Mouse (Mus musculus) liver, embryonic 13.5 days (tissue): ENCODE measurements around the gene Ndufa7. TPM values are rescaled to one million over a fixed set of nuclear protein-coding genes. Genes with fewer than 3 reads are reported as not detected.
A peak's percentile ranks its signal among the peaks of the same experiment; 100 is the strongest.

Experiments used
- ATAC-seq: fragments of 200-750 bp; cut with Nextera tagmentation; 2 replicates; pipeline ENCODE4 v1.8.0; 2017; ENCODE audit warnings: low read depth, mild to moderate bottlenecking, moderate number of reproducible peaks, moderate library complexity
- DNase-seq: peaks from one replicate; pipeline ENCODE4 v3.0.0; 2022
- H3K27ac ChIP-seq: fragments of 300-500 bp; sonication (generic); 2 replicates; pipeline ENCODE4 v1.5.1; 2015; ENCODE audit warnings: moderate library complexity, mild to moderate bottlenecking, inconsistent platforms
- H3K27me3 ChIP-seq: fragments of 300-500 bp; sonication (generic); 2 replicates; pipeline ENCODE4 v1.6.1; 2015; ENCODE audit warnings: mild to moderate bottlenecking, inconsistent platforms
- H3K36me3 ChIP-seq: fragments of 300-500 bp; sonication (generic); 2 replicates; pipeline ENCODE4 v1.6.1; 2015; ENCODE audit warnings: mild to moderate bottlenecking, inconsistent platforms
- H3K4me1 ChIP-seq: fragments of 300-500 bp; sonication (generic); replicated peaks from 2 replicates; pipeline ENCODE4 v1.6.1; 2015; ENCODE audit warnings: inconsistent platforms
- H3K4me2 ChIP-seq: fragments of 300-500 bp; sonication (generic); 2 replicates; pipeline ENCODE4 v1.6.1; 2015; ENCODE audit warnings: inconsistent platforms, mild to moderate bottlenecking, moderate library complexity
- H3K4me3 ChIP-seq: fragments of 300-500 bp; sonication (generic); replicated peaks from 2 replicates; pipeline ENCODE4 v1.5.1; 2015; ENCODE audit warnings: mild to moderate bottlenecking, inconsistent platforms
- H3K9ac ChIP-seq: fragments of 300-500 bp; sonication (generic); 2 replicates; pipeline ENCODE4 v1.6.1; 2015; ENCODE audit warnings: mild to moderate bottlenecking, inconsistent platforms
- H3K9me3 ChIP-seq: fragments of 300-500 bp; sonication (generic); replicated peaks from 2 replicates; pipeline ENCODE4 v1.6.1; 2016; ENCODE audit warnings: inconsistent platforms
- WGBS: fragments of 180-500 bp; shearing (Covaris S2); methylation state at CpG from one replicate; pipeline ENCODE4 v1.1.7; 2015; ENCODE audit not compliant: insufficient replicate concordance; 5-methylcytosine and 5-hydroxymethylcytosine counted together
- polyA plus RNA-seq: library from polyadenylated mRNA; unstranded; fragments of >200 nt; fragmentation: Nextera tagmentation; extraction: Ambion mirVana; gene quantifications from 2 replicates; pipeline ENCODE4 v1.2.1, GENCODE M21; 2015

Ndufa7 gene
- polyA plus RNA-seq, 1 experiment from 2014 or later: 284 TPM

GRCm38 (mm10) chr17:33786375-33786774 is 38.0 kb upstream of the Ndufa7 start:
- Histone ChIP-seq H3K9ac (no peak overlapping the region), H3K27ac (no peak overlapping the region), H3K9me3 (no peaks in the 10 kb centered on the region), H3K4me1 (peaks cover 17% of the 10 kb centered on the region), H3K4me2 (no peak overlapping the region), H3K36me3 (no peaks in the 10 kb centered on the region), H3K4me3 (no peak overlapping the region), H3K27me3 (0 out of 2 replicates have a peak, but pooled peaks cover 11% of the 10 kb centered on the region)
- no peak for DNase-seq
- ATAC-seq: no peak
- WGBS: 77% methylated on average over 18 of the region's 18 CpGs

GRCm38 (mm10) chr17:33788732-33789131 is 35.6 kb upstream of the Ndufa7 start:
- ATAC-seq: no peak
- no peak for DNase-seq
- H3K27ac ChIP-seq: no peak overlapping the region

GRCm38 (mm10) chr17:33798306-33798705 is 26.1 kb upstream of the Ndufa7 start:
- H3K4me2 ChIP-seq: no peak overlapping the region
- H3K27me3 ChIP-seq: 0 out of 2 replicates have a peak, but pooled peaks cover 3% of the 10 kb centered on the region
- H3K4me3 ChIP-seq: no peak overlapping the region
- WGBS: 51% methylated on average over 3 of the region's 3 CpGs
- H3K4me1 ChIP-seq: no peaks in the 10 kb centered on the region; the same call in 1 of the 2 replicates
- H3K9ac ChIP-seq: no peak overlapping the region
- no peaks in the 10 kb centered on the region for H3K36me3 ChIP-seq
- DNase-seq (no peak), ATAC-seq (no peak)
- no peak overlapping the region for H3K27ac ChIP-seq
- no peaks in the 10 kb centered on the region for H3K9me3 ChIP-seq

More at GRCm38 (mm10) chr17:33788732-33789131, 35.6 kb upstream of the Ndufa7 start:
- no peak overlapping the region for H3K4me2 ChIP-seq
- no peaks in the 10 kb centered on the region for H3K9me3 ChIP-seq
- 22% methylated on average over 4 of the region's 4 CpGs for WGBS
- H3K9ac ChIP-seq: no peak overlapping the region
- H3K27me3 ChIP-seq: peaks cover 19% of the 10 kb centered on the region; the same call in 1 of the 2 replicates
- 0 out of 2 replicates have a peak, but pooled peaks cover 4% of the 10 kb centered on the region for H3K4me1 ChIP-seq
- no peak overlapping the region for H3K4me3 ChIP-seq
- no peaks in the 10 kb centered on the region for H3K36me3 ChIP-seq

GRCm38 (mm10) chr17:33799277-33799676 is 25.1 kb upstream of the Ndufa7 start:
- Histone ChIP-seq H3K4me3 (no peak overlapping the region), H3K36me3 (no peaks in the 10 kb centered on the region), H3K27ac (no peak overlapping the region), H3K27me3 (no peaks in the 10 kb centered on the region), H3K4me1 (peaks cover 3% of the 10 kb centered on the region), H3K9me3 (no peaks in the 10 kb centered on the region), H3K9ac (no peak overlapping the region), H3K4me2 (no peak overlapping the region)
- ATAC-seq (no peak), DNase-seq (no peak)
- 28% methylated on average over 1 of the region's 1 CpGs for WGBS

GRCm38 (mm10) chr17:33802221-33802620 is 22.2 kb upstream of the Ndufa7 start:
- no peaks in the 10 kb centered on the region for H3K36me3 ChIP-seq
- WGBS: 3% methylated on average over 2 of the region's 2 CpGs

GRCm38 (mm10) chr17:33804205-33804604 is 20.2 kb upstream of the Ndufa7 start:
- peaks cover 7% of the 10 kb centered on the region; the same call in 1 of the 2 replicates for H3K27me3 ChIP-seq
- 50% methylated on average over 4 of the region's 4 CpGs for WGBS
- H3K9me3 ChIP-seq: no peaks in the 10 kb centered on the region

More at GRCm38 (mm10) chr17:33802221-33802620, 22.2 kb upstream of the Ndufa7 start:
- ATAC-seq (no peak), DNase-seq (no peak)
- H3K9me3 ChIP-seq: no peaks in the 10 kb centered on the region
- no peak overlapping the region for H3K9ac ChIP-seq
- no peak overlapping the region for H3K4me3 ChIP-seq
- no peak overlapping the region for H3K4me2 ChIP-seq
- no peak overlapping the region for H3K27ac ChIP-seq
- H3K4me1 ChIP-seq: peaks cover 8% of the 10 kb centered on the region
- H3K27me3 ChIP-seq: peaks cover 5% of the 10 kb centered on the region; the same call in 1 of the 2 replicates

GRCm38 (mm10) chr17:33804745-33805144 is 19.6 kb upstream of the Ndufa7 start:
- 46% methylated on average over 1 of the region's 1 CpGs for WGBS
- Histone ChIP-seq H3K9me3 (no peaks in the 10 kb centered on the region), H3K4me1 (peaks cover 13% of the 10 kb centered on the region), H3K4me3 (no peak overlapping the region), H3K27ac (no peak overlapping the region), H3K9ac (no peak overlapping the region), H3K4me2 (no peak overlapping the region), H3K36me3 (no peaks in the 10 kb centered on the region), H3K27me3 (peaks cover 7% of the 10 kb centered on the region; the same call in 1 of the 2 replicates)
- ATAC-seq: no peak
- no peak for DNase-seq

More at GRCm38 (mm10) chr17:33804205-33804604, 20.2 kb upstream of the Ndufa7 start:
- Histone ChIP-seq H3K4me1 (peaks cover 13% of the 10 kb centered on the region), H3K9ac (no peak overlapping the region), H3K27ac (no peak overlapping the region), H3K36me3 (no peaks in the 10 kb centered on the region), H3K4me2 (no peak overlapping the region), H3K4me3 (no peak overlapping the region)
- peak; percentile 43; the same call in 1 of the 2 replicates for ATAC-seq
- DNase-seq: no peak

- Histone ChIP-seq H3K4me3 (no peak overlapping the region), H3K9me3 (no peaks in the 10 kb centered on the region), H3K27me3 (peaks cover 18% of the 10 kb centered on the region), H3K9ac (no peak overlapping the region), H3K36me3 (no peaks in the 10 kb centered on the region), H3K4me2 (no peak overlapping the region), H3K4me1 (peaks cover 30% of the 10 kb centered on the region), H3K27ac (no peak overlapping the region)
- DNase-seq (no peak), ATAC-seq (no peak)
- 46% methylated on average over 8 of the region's 9 CpGs for WGBS
These were observed 17.0 kb upstream of the Ndufa7 start for GRCm38 (mm10) chr17:33807181-33807888.

- Histone ChIP-seq H3K27ac (no peak overlapping the region), H3K9ac (no peak overlapping the region), H3K4me3 (no peak overlapping the region), H3K4me2 (no peak overlapping the region), H3K4me1 (peaks cover 34% of the 10 kb centered on the region), H3K27me3 (peaks cover 19% of the 10 kb centered on the region), H3K9me3 (no peaks in the 10 kb centered on the region), H3K36me3 (no peaks in the 10 kb centered on the region)
- ATAC-seq: no peak
- WGBS: 10% methylated on average over 10 of the region's 10 CpGs
- no peak for DNase-seq
These were observed 16.2 kb upstream of the Ndufa7 start for GRCm38 (mm10) chr17:33808192-33808591.

- WGBS: under 1% methylated on average over 36 of the region's 36 CpGs
- Histone ChIP-seq H3K4me3 (peak within 1 kb of the TSS; percentile 58), H3K27ac (peak within 1 kb of the TSS; percentile 8; the same call in 1 of the 2 replicates), H3K4me2 (peak within 1 kb of the TSS; percentile 81), H3K9ac (peak within 1 kb of the TSS; percentile 62), H3K9me3 (no peaks in the 10 kb centered on the region), H3K4me1 (peaks cover 29% of the 10 kb centered on the region), H3K27me3 (peaks cover 20% of the 10 kb centered on the region), H3K36me3 (no peaks in the 10 kb centered on the region)
- DNase-seq: peak; percentile 89
- peak; percentile 97 for ATAC-seq
These were observed 13.8 kb upstream of the Ndufa7 start, which contains the start of gene Kank3 for GRCm38 (mm10) chr17:33810334-33811141. Gene Kank3 (plus strand): TSS chr17:33810519.

GRCm38 (mm10) chr17:33811142-33811516 is 13.2 kb upstream of the Ndufa7 start:
- peaks cover 20% of the 10 kb centered on the region for H3K27me3 ChIP-seq
- peak overlapping the region; percentile 58 for H3K4me3 ChIP-seq
- no peaks in the 10 kb centered on the region for H3K36me3 ChIP-seq
- peaks cover 32% of the 10 kb centered on the region for H3K4me1 ChIP-seq
- ATAC-seq (no peak), DNase-seq (no peak)
- no peaks in the 10 kb centered on the region for H3K9me3 ChIP-seq
- 4% methylated on average over 7 of the region's 7 CpGs for WGBS
- H3K27ac ChIP-seq: peak overlapping the region; percentile 8; the same call in 1 of the 2 replicates
- peak overlapping the region; percentile 62; the same call in 1 of the 2 replicates for H3K9ac ChIP-seq
- H3K4me2 ChIP-seq: peak overlapping the region; percentile 81
